Comparison of ENCODE assay signal across 7 mouse cellular contexts in the genomic region with DNA sequence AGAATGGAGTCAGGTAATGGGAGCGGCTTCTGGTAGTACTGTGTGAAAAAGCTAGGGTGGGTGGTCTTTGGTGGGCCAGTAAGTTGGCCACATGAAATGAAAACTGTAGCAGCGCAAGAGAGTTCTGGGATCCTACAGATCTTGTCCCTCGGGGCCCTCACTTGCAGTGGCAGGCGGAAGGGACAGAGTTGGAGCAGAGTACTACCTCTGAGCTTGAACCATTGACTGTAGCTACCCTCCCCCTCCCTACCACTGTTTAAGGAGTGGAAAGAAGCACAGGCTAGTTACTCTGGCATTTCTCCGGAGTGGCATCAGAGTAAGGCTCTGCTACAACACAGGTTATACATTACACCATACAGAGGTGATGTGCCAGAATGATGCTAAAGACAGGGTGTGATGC. TPM values are rescaled to one million over a fixed set of nuclear protein-coding genes. Genes with fewer than 3 reads are reported as not detected.
DNase-seq lines count a peak whose midpoint lies in the region; ATAC-seq and TF ChIP-seq lines count a peak whose summit lies in the region.

No protein-coding gene starts in this region.

- H3K4me2 ChIP-seq in forebrain, embryonic 12.5 days: peak overlapping the region; percentile 55
- peak overlapping the region; percentile 70 for H3K4me2 ChIP-seq in liver, embryonic 13.5 days

- H3K27me3 ChIP-seq in testis, adult 2 months (ENCODE audit: control insufficient read depth, insufficient read depth, low read length): no peaks in the 10 kb centered on the region
- H3K27me3 ChIP-seq in forebrain, embryonic 12.5 days: peaks cover 32% of the 10 kb centered on the region
- H3K27me3 ChIP-seq in liver, embryonic 13.5 days: no peaks in the 10 kb centered on the region; the same call in 1 of the 2 replicates

- no peak; the same call in none of the 2 replicates for ATAC-seq in forebrain, embryonic 12.5 days (ENCODE audit: low FRiP score)
- peak; percentile 49 for ATAC-seq in liver, embryonic 13.5 days (ENCODE audit: low read depth)

- TF ChIP-seq POLR2A in testis, adult 2 months (IDR thresholded peaks at IDR 0.05; ENCODE audit: control insufficient read depth, low read depth, low read length): no peak

- H3K27ac ChIP-seq in testis, adult 2 months (ENCODE audit: control insufficient read depth, insufficient read depth, low read depth, low read length): peak overlapping the region; percentile 64
- H3K27ac ChIP-seq in forebrain, embryonic 12.5 days: no peak overlapping the region
- H3K27ac ChIP-seq in liver, embryonic 13.5 days: peak overlapping the region; percentile 55

- no peaks in the 10 kb centered on the region for H3K9me3 ChIP-seq in forebrain, embryonic 12.5 days
- H3K9me3 ChIP-seq in liver, embryonic 13.5 days (replicated peaks): no peaks in the 10 kb centered on the region

- H3K4me1 ChIP-seq in testis, adult 2 months (ENCODE audit: control insufficient read depth, insufficient read depth, low read length): no peaks in the 10 kb centered on the region
- 0 out of 2 replicates have a peak, but pooled peaks cover 3% of the 10 kb centered on the region for H3K4me1 ChIP-seq in forebrain, embryonic 12.5 days
- H3K4me1 ChIP-seq in liver, embryonic 13.5 days (replicated peaks): no peaks in the 10 kb centered on the region

- intact Hi-C loops in left cerebral cortex, postnatal 25 days (cut with DNase I): no loop called here

- WGBS in forebrain, embryonic 12.5 days: 26% methylated on average over 5 of the region's 5 CpGs
- 16% methylated on average over 5 of the region's 5 CpGs for WGBS in liver, embryonic 13.5 days (ENCODE audit: insufficient replicate concordance)

- no peak for TF ChIP-seq CTCF in testis, adult 2 months (IDR thresholded peaks at IDR 0.05; ENCODE audit: control insufficient read depth, insufficient read depth, insufficient replicate concordance, low read depth, low read length)

- no peak overlapping the region for H3K9ac ChIP-seq in forebrain, embryonic 12.5 days
- H3K9ac ChIP-seq in liver, embryonic 13.5 days: peak overlapping the region; percentile 66

- H3K36me3 ChIP-seq in testis, adult 2 months (ENCODE audit: control insufficient read depth, insufficient read depth, low read length): no peaks in the 10 kb centered on the region
- H3K36me3 ChIP-seq in forebrain, embryonic 12.5 days (replicated peaks): no peaks in the 10 kb centered on the region
- H3K36me3 ChIP-seq in liver, embryonic 13.5 days: peaks cover 4% of the 10 kb centered on the region; the same call in 1 of the 2 replicates

- peak overlapping the region; percentile 94 for H3K4me3 ChIP-seq in testis, adult 2 months (ENCODE audit: control insufficient read depth, low read depth, low read length)
- H3K4me3 ChIP-seq in forebrain, embryonic 12.5 days (replicated peaks): peak overlapping the region; percentile 42
- peak overlapping the region; percentile 65 for H3K4me3 ChIP-seq in liver, embryonic 13.5 days (replicated peaks)

- no peak for DNase-seq in testis, postnatal 14 days (ENCODE audit: low spot score)
- DNase-seq in liver, embryonic 13.5 days: no peak
- DNase-seq in urinary bladder, postnatal 36 days (ENCODE audit: low spot score in 2 of 2): no peak
- DNase-seq in layer of hippocampus, postnatal 10 days (ENCODE audit: low spot score in 2 of 2): no peak
- DNase-seq in left cerebral cortex, postnatal 25 days (ENCODE audit: low spot score in 2 of 2): no peak

RNA-seq across cellular contexts. Expression of a gene that starts 0.3 kb away (rescaled TPM):
- 1.1 and 3.0 TPM in 2 replicates for polyA plus RNA-seq in testis, adult 2 months (2012; rRNA removed)
- polyA plus RNA-seq in forebrain, embryonic 12.5 days (2016; fragmentation: Nextera tagmentation; extraction: Ambion mirVana): 12.3 and 13.8 TPM in 2 replicates
- 23.9 and 29.3 TPM in 2 replicates for polyA plus RNA-seq in liver, embryonic 13.5 days (2015; fragmentation: Nextera tagmentation; extraction: Ambion mirVana)
- total RNA-seq in layer of hippocampus, postnatal 10 days (2021): 10 to 100 TPM; 13.0 to 20.5 TPM
- 10 to 100 TPM in 1 of 2 experiments, 1 to 10 TPM in 1; 8.2 to 10.3 TPM for total RNA-seq in left cerebral cortex, postnatal 25 days (2021)

RNA-seq across cellular contexts. Expression of a gene that starts 0.4 kb away (rescaled TPM):
- polyA plus RNA-seq in testis, adult 2 months (2012; rRNA removed): 7.4 and 9.9 TPM in 2 replicates
- 39.4 and 41.1 TPM in 2 replicates for polyA plus RNA-seq in forebrain, embryonic 12.5 days (2016; fragmentation: Nextera tagmentation; extraction: Ambion mirVana)
- 46.6 and 47.4 TPM in 2 replicates for polyA plus RNA-seq in liver, embryonic 13.5 days (2015; fragmentation: Nextera tagmentation; extraction: Ambion mirVana)
- total RNA-seq in layer of hippocampus, postnatal 10 days (2021): 10 to 100 TPM; 13.8 to 14.5 TPM
- total RNA-seq in left cerebral cortex, postnatal 25 days (2021): 10 to 100 TPM; 18.6 to 21.0 TPM

RNA-seq across cellular contexts. Expression of a gene that starts 49.6 kb away (rescaled TPM):
- polyA plus RNA-seq in testis, adult 2 months (2012; rRNA removed): 81.9 and 105 TPM in 2 replicates
- not detected in 2 replicates for polyA plus RNA-seq in forebrain, embryonic 12.5 days (2016; fragmentation: Nextera tagmentation; extraction: Ambion mirVana)
- 0.13 TPM in 1 of 2 replicates, not detected in the other for polyA plus RNA-seq in liver, embryonic 13.5 days (2015; fragmentation: Nextera tagmentation; extraction: Ambion mirVana)
- under 1 TPM; 0.27 TPM for total RNA-seq in layer of hippocampus, postnatal 10 days (2021)
- total RNA-seq in left cerebral cortex, postnatal 25 days (2021): not detected

Comparison
In these comparisons a context has a peak if more than half of its experiments do, and no peak if none do; other contexts are left out.
1. H3K4me3 ChIP-seq: peak in every context shown above with its lines; median percentile 94 in testis, adult 2 months; 65 in liver, embryonic 13.5 days; 42 in forebrain, embryonic 12.5 days.
2. RNA of a gene that starts 49.6 kb away (polyA plus RNA-seq): 81.9 to 105 TPM in testis, adult 2 months; not detected in forebrain, embryonic 12.5 days and 0.13 TPM in liver, embryonic 13.5 days; every median in the first group is over 10 times any median in the second.